Mouse (Mus musculus) R1 (cell line): ENCODE results near the gene Adcy6.

Experiments
- DNase-seq: peaks from one replicate; pipeline ENCODE4 v3.0.0-alpha.2; 2018; ENCODE audit warnings: low read depth, low spot score

The Adcy6 gene

GRCm38 (mm10) chr15:98567278-98568134 is 42.4 kb downstream of the Adcy6 start:
- DNase-seq = peak; percentile 99

- DNase-seq = no peak
These were observed 43.0 kb downstream of the Adcy6 start for GRCm38 (mm10) chr15:98566973-98567277.

- no peak for DNase-seq
These were observed 52.7 kb downstream of the Adcy6 start for GRCm38 (mm10) chr15:98557186-98557585.

GRCm38 (mm10) chr15:98555881-98556280 is 54.0 kb downstream of the Adcy6 start:
- DNase-seq = no peak

GRCm38 (mm10) chr15:98552758-98553157 is 57.1 kb downstream of the Adcy6 start:
- no peak for DNase-seq

- DNase-seq = no peak
These were observed 63.0 kb downstream of the Adcy6 start for GRCm38 (mm10) chr15:98546843-98547242.

- DNase-seq = peak; percentile 61
These were observed 64.7 kb downstream of the Adcy6 start for GRCm38 (mm10) chr15:98545151-98545550.

- DNase-seq = no peak
These were observed 66.5 kb downstream of the Adcy6 start for GRCm38 (mm10) chr15:98543341-98543740.

- no peak for DNase-seq
These were observed 68.8 kb downstream of the Adcy6 start for GRCm38 (mm10) chr15:98541064-98541463.
